In the genomic region with DNA sequence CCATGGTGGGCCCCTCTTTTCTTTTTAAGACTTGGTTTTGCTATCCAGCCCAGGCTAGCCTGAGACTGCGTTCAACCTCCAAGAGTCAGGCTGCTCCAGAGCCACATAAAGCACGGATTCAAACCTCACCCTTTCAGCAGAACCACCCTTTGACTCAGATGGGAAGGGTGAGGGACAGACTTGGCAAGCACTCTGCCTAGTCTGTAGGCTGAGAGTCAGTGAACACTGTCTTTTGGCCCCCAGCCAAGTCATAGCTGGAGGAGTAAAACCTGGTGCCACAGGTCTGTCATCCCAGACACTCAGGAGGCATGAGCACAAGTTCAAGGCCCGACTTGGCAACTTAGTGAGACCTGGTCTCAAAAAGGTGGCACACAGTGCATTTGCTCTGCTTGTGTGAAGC, we compare ENCODE assay signal across 29 mouse cellular contexts. TPM values are rescaled to one million over a fixed set of nuclear protein-coding genes. Genes with fewer than 3 reads are reported as not detected.
DNase-seq lines count a peak whose midpoint lies in the region; ATAC-seq and TF ChIP-seq lines count a peak whose summit lies in the region.
"Had no signal": no experiment of that assay in that cellular context is flagged by ENCODE, and none has a peak within 500 bp of the region (broad histone marks: within the 10 kb centered on the region; RNA-seq: fewer than 3 reads in every experiment).

No protein-coding gene starts in this region.

- no peaks in the 10 kb centered on the region; the same call in 1 of the 2 replicates for H3K4me1 ChIP-seq in kidney, adult 2 months (ENCODE audit: control insufficient read depth, insufficient read depth, low read length)
- H3K4me1 ChIP-seq in thymus, adult 2 months (replicated peaks; ENCODE audit: control insufficient read depth, insufficient read depth, low read length) = peaks cover 6% of the 10 kb centered on the region

- H3K27me3 ChIP-seq in kidney, adult 2 months (replicated peaks; ENCODE audit: control insufficient read depth, insufficient read depth, low read length) = no peaks in the 10 kb centered on the region
- H3K27me3 ChIP-seq in thymus, adult 2 months (ENCODE audit: control insufficient read depth, insufficient read depth, low read length) = no peaks in the 10 kb centered on the region
- H3K27me3 ChIP-seq: embryonic facial prominence, embryonic 12.5 days; forebrain, embryonic 15.5 days; kidney, embryonic 15.5 days; limb, embryonic 15.5 days; liver, embryonic 13.5 days; midbrain, embryonic 15.5 days; stomach, embryonic 15.5 days had no signal

- TF ChIP-seq POLR2A in kidney, adult 2 months (IDR thresholded peaks at IDR 0.05; ENCODE audit: low read depth, low read length) = no peak
- no peak for TF ChIP-seq POLR2A in thymus, adult 2 months (IDR thresholded peaks at IDR 0.05; ENCODE audit: control insufficient read depth, extremely low read depth, insufficient read depth, low read length, poor library complexity)

- DNase-seq in cerebellum, postnatal 14 days = peak; percentile 26 to 44
- peak; percentile 12 for DNase-seq in kidney, adult 2 months
- no peak for DNase-seq in kidney, adult 18-20 months
- DNase-seq in testis, postnatal 10 days (ENCODE audit: low spot score) = peak; percentile 64
- DNase-seq in testis, postnatal 14 days (ENCODE audit: low spot score) = no peak
- DNase-seq in thymus, adult 2 months = no peak
- DNase-seq: adrenal gland, postnatal 14 days; cerebellum, postnatal 36 days; heart, adult 2 months; heart, postnatal 14 days; kidney, postnatal 36 days; liver, embryonic 13.5 days; lung, adult 18-20 months; lung, postnatal 14 days; right cerebral cortex, postnatal 25 days; thymus, adult 18-20 months; thymus, postnatal 36 days had no signal

- 65% methylated on average over 3 of the region's 3 CpGs for WGBS in kidney, adult 2 months
- WGBS in thymus, adult 2 months = 87% methylated on average over 3 of the region's 3 CpGs

- no peak overlapping the region for H3K27ac ChIP-seq in kidney, adult 2 months (ENCODE audit: insufficient read depth, low read depth, low read length)
- no peak overlapping the region for H3K27ac ChIP-seq in thymus, adult 2 months (ENCODE audit: control insufficient read depth, insufficient read depth, low read length)
- H3K27ac ChIP-seq: embryonic facial prominence, embryonic 12.5 days; forebrain, embryonic 10.5 days; forebrain, embryonic 15.5 days; heart, adult 2 months; hindbrain, embryonic 10.5 days; kidney, embryonic 15.5 days; limb, embryonic 15.5 days; liver, embryonic 13.5 days; midbrain, embryonic 15.5 days; stomach, embryonic 15.5 days had no signal

- ATAC-seq in cerebellum, adult (ENCODE audit: insufficient number of reproducible peaks, low FRiP score, low TSS enrichment) = no peak
- ATAC-seq: activated CD4-positive, CD25-positive, alpha-beta regulatory T cell, adult 4 months; CD4-positive, CD25-positive, alpha-beta regulatory T cell, adult 4 months; forebrain, embryonic 15.5 days; intestine, postnatal 0 days; midbrain, embryonic 15.5 days had no signal

- no peaks in the 10 kb centered on the region for H3K36me3 ChIP-seq in kidney, adult 2 months (ENCODE audit: control insufficient read depth, insufficient read depth, low read length)
- H3K36me3 ChIP-seq in thymus, adult 2 months (ENCODE audit: control insufficient read depth, insufficient read depth, low read length) = peaks cover 20% of the 10 kb centered on the region

- no peak overlapping the region for H3K4me3 ChIP-seq in kidney, adult 2 months (ENCODE audit: insufficient read depth, low read depth, low read length)
- H3K4me3 ChIP-seq in thymus, adult 2 months (ENCODE audit: control insufficient read depth, insufficient read depth, low read length) = no peak overlapping the region
- H3K4me3 ChIP-seq: embryonic facial prominence, embryonic 12.5 days; forebrain, embryonic 10.5 days; forebrain, embryonic 15.5 days; heart, adult 2 months; hindbrain, embryonic 10.5 days; kidney, embryonic 15.5 days; limb, embryonic 15.5 days; liver, embryonic 13.5 days; midbrain, embryonic 15.5 days; stomach, embryonic 15.5 days had no signal

- no peak for TF ChIP-seq CTCF in kidney, adult 2 months (conservative IDR thresholded peaks at IDR 0.05; ENCODE audit: insufficient read depth, insufficient read length, low read depth, low read length)
- TF ChIP-seq CTCF in thymus, adult 2 months (IDR thresholded peaks at IDR 0.05; ENCODE audit: borderline replicate concordance, control insufficient read depth, extremely low read depth, insufficient read depth, low read length, poor library complexity) = no peak

RNA-seq across cellular contexts. Expression of a gene that starts 4.6 kb away (rescaled TPM):
- 12.6 and 14.2 TPM in 2 replicates for polyA plus RNA-seq in kidney, adult 2 months (2012; rRNA removed)
- polyA plus RNA-seq in thymus, adult 2 months (2012; rRNA removed) = 197 and 252 TPM in 2 replicates

RNA-seq across cellular contexts. Expression of a gene that starts 4.7 kb away (rescaled TPM):
- polyA plus RNA-seq in kidney, adult 2 months (2012; rRNA removed) = 17.9 and 20.4 TPM in 2 replicates
- polyA plus RNA-seq in thymus, adult 2 months (2012; rRNA removed) = 23.3 and 25.0 TPM in 2 replicates

RNA-seq across cellular contexts. Expression of a gene that starts 15.0 kb away (rescaled TPM):
- 12.7 and 15.1 TPM in 2 replicates for polyA plus RNA-seq in kidney, adult 2 months (2012; rRNA removed)
- polyA plus RNA-seq in thymus, adult 2 months (2012; rRNA removed) = 9.0 and 10.0 TPM in 2 replicates

Comparison
In these comparisons a context has a peak if more than half of its experiments do, and no peak if none do; other contexts are left out.
1. DNase-seq: peak in cerebellum, postnatal 14 days (2 of 2), kidney, adult 2 months (single experiment) and testis, postnatal 10 days (single experiment); none in kidney, adult 18-20 months (single experiment), testis, postnatal 14 days (single experiment) and thymus, adult 2 months (single experiment).
2. RNA of a gene that starts 4.6 kb away (polyA plus RNA-seq): 197 to 252 TPM in thymus, adult 2 months; 12.6 to 14.2 TPM in kidney, adult 2 months; every median in the first group is over 10 times any median in the second.